Mouse (Mus musculus) hindbrain, embryonic 12.5 days (tissue): ENCODE data around the gene Coq4. TPM values are rescaled to one million over a fixed set of nuclear protein-coding genes. Genes with fewer than 3 reads are reported as not detected.

ENCODE experiments used
- ATAC-seq: fragments of 200-750 bp; cut with Nextera tagmentation; 2 replicates; pipeline ENCODE4 v1.8.0; 2017; ENCODE audit warnings: moderate TSS enrichment; ENCODE audit not compliant: low FRiP score
- H3K27ac ChIP-seq: fragments of 300-500 bp; sonication (generic); 2 replicates; pipeline ENCODE4 v1.5.1; 2016; ENCODE audit warnings: mild to moderate bottlenecking
- H3K27me3 ChIP-seq: fragments of 300-500 bp; sonication (generic); 2 replicates; pipeline ENCODE4 v1.6.1; 2016; ENCODE audit warnings: mild to moderate bottlenecking
- H3K36me3 ChIP-seq: fragments of 300-500 bp; sonication (generic); 2 replicates; pipeline ENCODE4 v1.6.1; 2016; ENCODE audit warnings: mild to moderate bottlenecking
- H3K4me1 ChIP-seq: fragments of 300-500 bp; sonication (generic); 2 replicates; pipeline ENCODE4 v1.6.1; 2016
- H3K4me2 ChIP-seq: fragments of 300-500 bp; sonication (generic); replicated peaks from 2 replicates; pipeline ENCODE4 v1.6.1; 2016; ENCODE audit warnings: mild to moderate bottlenecking
- H3K4me3 ChIP-seq: fragments of 300-500 bp; sonication (generic); 2 replicates; pipeline ENCODE4 v1.5.1; 2016; ENCODE audit warnings: mild to moderate bottlenecking
- H3K9ac ChIP-seq: fragments of 300-500 bp; sonication (generic); 2 replicates; pipeline ENCODE4 v1.6.1; 2016; ENCODE audit warnings: mild to moderate bottlenecking, moderate library complexity
- H3K9me3 ChIP-seq: fragments of 300-500 bp; sonication (generic); replicated peaks from 2 replicates; pipeline ENCODE4 v1.6.1; 2016; ENCODE audit warnings: mild to moderate bottlenecking
- WGBS: fragments of 180-500 bp; shearing (Covaris S2); methylation state at CpG from one replicate; pipeline ENCODE4 v1.1.7; 2016; 5-methylcytosine and 5-hydroxymethylcytosine counted together
- microRNA-seq: library from miRNA; unstranded; fragments of <30 nt; microRNA quantifications from one replicate; pipeline ENCODE4, GENCODE M21; 2017
- polyA plus RNA-seq: library from polyadenylated mRNA; unstranded; fragments of >200 nt; fragmentation: Nextera tagmentation; extraction: Ambion mirVana; gene quantifications from 2 replicates; pipeline ENCODE4 v1.2.1, GENCODE M21; 2016

Gene Coq4
- polyA plus RNA-seq, 1 experiment from 2014 or later, result 33.1 TPM

DNA sequence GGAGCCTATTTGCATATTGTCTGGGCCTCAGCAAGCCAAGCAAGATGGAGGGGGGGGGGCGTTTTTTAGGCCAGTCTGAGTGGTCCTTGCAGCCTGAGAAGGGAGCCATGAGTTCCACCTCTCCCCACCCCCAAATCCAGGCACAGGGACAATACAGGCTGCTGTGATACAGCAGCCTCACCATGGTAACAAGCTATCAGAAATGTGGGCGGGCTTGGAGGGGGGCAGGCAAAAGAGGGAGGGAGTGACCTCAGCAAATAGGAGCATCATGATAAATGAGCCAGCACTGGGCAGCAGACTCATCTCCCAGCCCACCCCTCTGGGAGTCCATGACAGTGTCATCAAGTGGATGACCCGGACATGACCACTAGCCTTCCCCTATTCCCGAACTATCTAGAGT lies 52.2 kb downstream of the Coq4 start:
- H3K9ac ChIP-seq, result no peak overlapping the region
- H3K36me3 ChIP-seq, result peaks cover 15% of the 10 kb centered on the region
- peak overlapping the region; percentile 98 for H3K27ac ChIP-seq
- H3K4me1 ChIP-seq, result peaks cover 83% of the 10 kb centered on the region
- peak; percentile 75 for ATAC-seq
- H3K4me3 ChIP-seq, result no peak overlapping the region
- 17% methylated on average over 4 of the region's 4 CpGs for WGBS
- H3K27me3 ChIP-seq, result peaks cover 13% of the 10 kb centered on the region; the same call in 1 of the 2 replicates
- peak overlapping the region; percentile 9; the same call in 1 of the 2 replicates for H3K4me2 ChIP-seq
- H3K9me3 ChIP-seq, result no peaks in the 10 kb centered on the region

- peak overlapping the region; percentile 90 for H3K9ac ChIP-seq
Observed at GRCm38 (mm10) chr2:29843231-29844105, 56.2 kb downstream of the Coq4 start.

DNA sequence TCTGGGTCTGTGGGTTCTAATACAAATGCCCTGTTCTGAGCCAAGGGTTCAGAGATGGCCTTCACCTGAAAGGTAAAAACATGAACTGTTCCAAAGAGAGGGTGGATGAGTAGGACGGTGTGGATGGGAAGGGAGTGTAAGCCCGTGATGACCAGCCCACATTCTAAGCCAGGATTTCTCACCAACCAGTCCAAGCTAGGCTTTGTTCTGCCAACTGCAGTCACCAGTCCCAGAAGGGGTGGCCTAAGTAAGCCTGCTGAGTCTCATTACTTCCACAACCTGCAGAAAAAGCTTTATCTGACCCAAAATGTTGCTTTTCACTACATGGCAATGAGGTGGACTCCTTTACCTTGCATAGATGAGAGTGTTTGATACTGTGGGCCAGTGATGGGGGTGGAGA lies 56.8 kb downstream of the Coq4 start:
- H3K27me3 ChIP-seq, result peaks cover 36% of the 10 kb centered on the region
- no peaks in the 10 kb centered on the region for H3K9me3 ChIP-seq
- WGBS, result 41% methylated on average over 2 of the region's 2 CpGs
- H3K4me2 ChIP-seq, result peak overlapping the region; percentile 68
- H3K36me3 ChIP-seq, result peaks cover 15% of the 10 kb centered on the region
- peak overlapping the region; percentile 57 for H3K4me3 ChIP-seq
- H3K27ac ChIP-seq, result peak overlapping the region; percentile 98
- H3K9ac ChIP-seq, result peak overlapping the region; percentile 90
- ATAC-seq, result no peak
- peaks cover 87% of the 10 kb centered on the region for H3K4me1 ChIP-seq

More at GRCm38 (mm10) chr2:29843231-29844105, 56.2 kb downstream of the Coq4 start:
- Histone ChIP-seq H3K36me3 (peaks cover 15% of the 10 kb centered on the region), H3K27me3 (peaks cover 36% of the 10 kb centered on the region), H3K4me2 (peak overlapping the region; percentile 68), H3K4me3 (peak overlapping the region; percentile 57; the same call in 1 of the 2 replicates), H3K27ac (peak overlapping the region; percentile 98), H3K9me3 (no peaks in the 10 kb centered on the region), H3K4me1 (peaks cover 87% of the 10 kb centered on the region)
- WGBS, result 29% methylated on average over 9 of the region's 9 CpGs
- peak; percentile 52 for ATAC-seq

- Histone ChIP-seq H3K4me3 (peak overlapping the region; percentile 57), H3K4me1 (peaks cover 87% of the 10 kb centered on the region), H3K9ac (peak overlapping the region; percentile 90), H3K36me3 (peaks cover 15% of the 10 kb centered on the region), H3K4me2 (peak overlapping the region; percentile 68), H3K27me3 (peaks cover 36% of the 10 kb centered on the region), H3K27ac (peak overlapping the region; percentile 98), H3K9me3 (no peaks in the 10 kb centered on the region)
- no peak for ATAC-seq
- 7% methylated on average over 3 of the region's 3 CpGs for WGBS
Observed at GRCm38 (mm10) chr2:29844661-29845060, 57.4 kb downstream of the Coq4 start.

DNA sequence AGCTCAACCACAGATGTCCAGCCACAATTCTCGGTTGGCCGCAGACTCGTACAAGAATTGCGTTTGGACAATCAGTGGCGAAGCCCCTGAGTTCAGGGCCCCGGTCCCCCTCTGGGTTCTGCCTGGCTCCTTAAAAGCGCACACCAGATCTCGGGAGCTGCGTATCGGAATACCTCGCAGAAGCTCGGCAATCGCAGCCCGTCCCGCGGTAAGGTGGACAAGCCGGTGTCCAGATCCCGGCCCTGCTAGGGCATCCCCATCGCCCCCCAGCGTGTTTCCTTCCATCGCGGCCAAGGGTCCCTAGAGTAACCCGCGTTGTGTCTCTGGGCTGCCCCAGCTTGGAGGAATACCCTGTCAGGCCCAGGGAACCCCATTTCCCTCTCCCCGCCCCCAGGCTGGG lies 58.3 kb downstream of the Coq4 start:
- peak; percentile 1; the same call in 1 of the 2 replicates for ATAC-seq
- Histone ChIP-seq H3K36me3 (peaks cover 15% of the 10 kb centered on the region), H3K9ac (peak overlapping the region; percentile 90), H3K27ac (peak overlapping the region; percentile 98), H3K4me2 (peak overlapping the region; percentile 68), H3K27me3 (peaks cover 36% of the 10 kb centered on the region), H3K9me3 (no peaks in the 10 kb centered on the region), H3K4me3 (peak overlapping the region; percentile 57), H3K4me1 (peaks cover 87% of the 10 kb centered on the region)
- under 1% methylated on average over 25 of the region's 25 CpGs for WGBS

DNA sequence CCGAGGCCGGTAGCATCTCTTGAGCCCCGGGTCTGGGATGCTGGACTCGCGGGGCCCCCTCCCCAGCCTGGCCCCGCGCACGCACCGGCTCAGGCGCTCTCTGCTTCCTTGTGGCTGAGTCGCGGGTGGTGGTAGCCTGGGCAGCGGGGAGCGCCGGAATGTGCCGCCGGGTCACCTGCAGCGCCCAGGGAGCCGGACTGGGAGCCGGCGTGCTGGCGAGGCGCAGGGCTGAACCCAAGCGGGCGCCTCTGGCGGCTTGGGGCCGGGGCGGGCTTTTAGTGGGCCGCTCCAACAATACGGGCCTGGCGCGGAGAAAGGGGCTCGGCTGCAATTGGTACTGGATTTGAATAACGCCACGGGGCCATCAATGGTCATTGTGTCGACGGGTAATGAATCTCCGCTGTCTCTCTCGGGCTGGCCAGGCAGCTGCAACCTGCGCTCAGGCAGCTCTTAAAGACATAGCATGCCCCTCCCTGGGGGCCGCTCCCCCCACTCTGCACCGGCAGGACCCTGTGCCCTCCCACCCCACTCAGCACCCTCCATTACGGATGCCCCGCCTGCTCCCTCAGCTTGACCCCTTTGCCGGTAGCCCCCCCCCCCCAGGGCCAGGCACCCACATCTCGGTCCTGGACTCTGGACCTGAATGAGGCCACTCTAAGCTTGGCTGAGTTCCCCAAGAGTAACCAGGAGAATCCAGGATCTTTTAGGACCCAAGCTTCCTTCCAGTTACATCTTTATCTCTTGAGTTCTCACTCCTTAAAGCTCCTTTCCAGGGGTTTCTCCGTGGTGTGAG lies 59.0 kb downstream of the Coq4 start:
- H3K4me3 ChIP-seq, result peak overlapping the region; percentile 57
- peaks cover 82% of the 10 kb centered on the region for H3K4me1 ChIP-seq
- peak overlapping the region; percentile 90 for H3K9ac ChIP-seq
- H3K27me3 ChIP-seq, result peaks cover 36% of the 10 kb centered on the region
- WGBS, result 2% methylated on average over 47 of the region's 47 CpGs
- peaks cover 15% of the 10 kb centered on the region for H3K36me3 ChIP-seq
- peak overlapping the region; percentile 98 for H3K27ac ChIP-seq
- H3K4me2 ChIP-seq, result peak overlapping the region; percentile 68
- ATAC-seq, result peak; percentile 61
- no peaks in the 10 kb centered on the region for H3K9me3 ChIP-seq

DNA sequence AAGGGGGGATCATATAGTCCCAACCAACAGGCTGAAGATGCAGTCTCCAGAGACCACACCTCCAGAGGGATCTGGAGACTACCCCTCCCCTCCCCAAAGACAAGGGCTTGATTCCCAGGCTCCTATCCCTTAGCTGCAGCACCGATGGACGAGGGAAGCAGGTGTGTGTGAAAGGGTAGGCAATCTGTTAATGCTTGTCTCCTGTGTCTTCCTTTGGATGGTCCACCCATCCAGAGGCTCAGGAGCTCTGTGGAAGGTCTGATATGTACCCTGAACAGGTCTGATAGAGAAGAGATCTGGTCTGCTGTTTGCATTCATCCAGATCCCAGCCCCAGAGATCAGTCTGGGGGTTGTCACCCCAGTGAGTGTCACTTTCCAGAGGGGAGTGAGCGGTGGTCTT lies 59.6 kb downstream of the Coq4 start:
- Histone ChIP-seq H3K36me3 (peaks cover 14% of the 10 kb centered on the region), H3K4me3 (peak overlapping the region; percentile 57), H3K27me3 (peaks cover 36% of the 10 kb centered on the region), H3K4me1 (peaks cover 81% of the 10 kb centered on the region), H3K27ac (peak overlapping the region; percentile 98), H3K4me2 (peak overlapping the region; percentile 68), H3K9ac (peak overlapping the region; percentile 90), H3K9me3 (no peaks in the 10 kb centered on the region)
- 21% methylated on average over 3 of the region's 3 CpGs for WGBS
- no peak for ATAC-seq

Small RNA genes lying within 50 kb of the gene (microRNA-seq; reads per million reads assigned to microRNA genes)
- not detected for gene Mir219a-2
- gene Mir219b, result not detected

Other genes starting within 250 kb of the Coq4 start
- gene Rapgef1, start 167.8 kb upstream of the Coq4 start, polyA plus RNA-seq, result 22.7 and 24.7 TPM in 2 replicates
- gene Gm13420, start 35.8 kb upstream of the Coq4 start, polyA plus RNA-seq, result not detected in 2 replicates
- gene Gm13547, start 28.2 kb upstream of the Coq4 start, polyA plus RNA-seq, result not detected in 2 replicates
- gene Trub2, start 1.0 kb downstream of the Coq4 start, polyA plus RNA-seq, result 43.1 and 43.3 TPM in 2 replicates
- 28.3 and 29.3 TPM in 2 replicates for gene Slc27a4, start 15.1 kb downstream of the Coq4 start, polyA plus RNA-seq
- 16.4 and 19.5 TPM in 2 replicates for gene Urm1, start 32.6 kb downstream of the Coq4 start, polyA plus RNA-seq
- gene Cercam, start 81.7 kb downstream of the Coq4 start, polyA plus RNA-seq, result 28.5 and 30.2 TPM in 2 replicates
- 87.9 and 97.0 TPM in 2 replicates for gene Odf2, start 101.7 kb downstream of the Coq4 start, polyA plus RNA-seq
- gene Gle1, start 147.9 kb downstream of the Coq4 start, polyA plus RNA-seq, result 69.1 and 72.5 TPM in 2 replicates
- gene Sptan1, start 178.1 kb downstream of the Coq4 start, polyA plus RNA-seq, result 179 and 188 TPM in 2 replicates